In the genomic region with DNA sequence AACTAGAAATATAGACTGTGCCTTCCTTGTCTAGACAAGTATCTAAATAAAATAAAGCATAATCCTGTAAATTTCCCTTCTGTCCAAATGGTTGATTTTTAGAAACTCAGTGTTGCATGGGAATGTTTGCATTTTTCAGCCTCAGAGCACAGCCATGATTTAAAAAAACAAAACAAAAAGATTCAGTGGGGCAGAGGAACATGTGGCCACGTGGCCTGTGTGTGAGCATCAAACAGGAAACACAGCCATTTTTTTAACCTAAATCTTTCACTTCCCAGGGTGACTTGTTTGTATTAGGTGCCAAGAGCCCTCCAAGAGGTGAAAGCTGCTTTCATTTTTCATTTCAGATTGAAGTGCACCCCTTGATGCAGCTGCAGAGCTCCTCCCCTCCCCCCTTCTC, we compare ENCODE assay signal across 16 mouse cellular contexts.
DNase-seq lines count a peak whose midpoint lies in the region; ATAC-seq lines count a peak whose summit lies in the region.
"Had no signal": no experiment of that assay in that cellular context is flagged by ENCODE, and none has a peak within 500 bp of the region (broad histone marks: within the 10 kb centered on the region; RNA-seq: fewer than 3 reads in every experiment).

No protein-coding gene starts in this region.

- peak; percentile 8 for DNase-seq in embryo, embryonic 10 days (ENCODE audit: low spot score)
- DNase-seq in embryo, embryonic 9.5 days (ENCODE audit: extremely low spot score): no peak
- DNase-seq in lung, postnatal 14 days: no peak
- DNase-seq in limb, embryonic 10.5 days (ENCODE audit: low spot score): no peak
- DNase-seq in left cerebral cortex, adult 18-20 months (ENCODE audit: low spot score in 2 of 2): no peak
- no peak for DNase-seq in kidney, postnatal 10 days
- DNase-seq: adrenal gland, adult 2 months; gastrocnemius, postnatal 36 days; kidney, adult 9 months; liver, embryonic 13.5 days; lung, postnatal 10 days; spleen, adult 18-20 months had no signal

- no peaks in the 10 kb centered on the region for H3K36me3 ChIP-seq in lung, embryonic 16.5 days (ENCODE audit: control insufficient read depth, insufficient read depth, low read length)
- no peaks in the 10 kb centered on the region for H3K36me3 ChIP-seq in limb, embryonic 10.5 days
- H3K36me3 ChIP-seq in midbrain, embryonic 16.5 days (ENCODE audit: control insufficient read depth, insufficient read depth, low read length): no peaks in the 10 kb centered on the region
- H3K36me3 ChIP-seq: liver, embryonic 13.5 days; neural tube, embryonic 13.5 days had no signal

- ATAC-seq in lung, embryonic 16.5 days (ENCODE audit: low read depth): 0 out of 2 replicates have a peak, but pooled peaks have one; percentile 51
- no peak for ATAC-seq in midbrain, embryonic 16.5 days
- ATAC-seq: CD4-positive, CD25-positive, alpha-beta regulatory T cell, adult 4 months had no signal

- H3K27me3 ChIP-seq in lung, embryonic 16.5 days (ENCODE audit: control insufficient read depth, insufficient read depth, low read depth, low read length): no peaks in the 10 kb centered on the region
- no peaks in the 10 kb centered on the region for H3K27me3 ChIP-seq in limb, embryonic 10.5 days (ENCODE audit: low read depth, poor library complexity, severe bottlenecking)
- no peaks in the 10 kb centered on the region for H3K27me3 ChIP-seq in midbrain, embryonic 16.5 days (ENCODE audit: control insufficient read depth, insufficient read depth, low read depth, low read length)
- H3K27me3 ChIP-seq: liver, embryonic 13.5 days; neural tube, embryonic 13.5 days had no signal

- peak overlapping the region; percentile 22; the same call in 1 of the 2 replicates for H3K27ac ChIP-seq in lung, embryonic 16.5 days (ENCODE audit: low read length)
- H3K27ac ChIP-seq in limb, embryonic 10.5 days: peak overlapping the region; percentile 71
- H3K27ac ChIP-seq in midbrain, embryonic 16.5 days (ENCODE audit: low read length): no peak overlapping the region
- H3K27ac ChIP-seq: liver, embryonic 13.5 days; neural tube, embryonic 13.5 days had no signal

- H3K4me3 ChIP-seq in lung, embryonic 16.5 days (ENCODE audit: low read length): no peak overlapping the region
- H3K4me3 ChIP-seq in limb, embryonic 10.5 days: no peak overlapping the region
- no peak overlapping the region for H3K4me3 ChIP-seq in midbrain, embryonic 16.5 days (ENCODE audit: low read depth, low read length)
- H3K4me3 ChIP-seq: liver, embryonic 13.5 days; neural tube, embryonic 13.5 days had no signal

- H3K9ac ChIP-seq in lung, embryonic 16.5 days (ENCODE audit: low read length): no peak overlapping the region
- no peak overlapping the region for H3K9ac ChIP-seq in midbrain, embryonic 16.5 days (ENCODE audit: low read depth, low read length)
- H3K9ac ChIP-seq: liver, embryonic 13.5 days; neural tube, embryonic 13.5 days had no signal

- 7% methylated on average over 1 of the region's 1 CpGs for WGBS in lung, embryonic 16.5 days
- 33% methylated on average over 1 of the region's 1 CpGs for WGBS in limb, embryonic 10.5 days
- 30% methylated on average over 1 of the region's 1 CpGs for WGBS in midbrain, embryonic 16.5 days

- no peak overlapping the region for H3K4me2 ChIP-seq in lung, embryonic 16.5 days (ENCODE audit: low read depth, low read length)
- H3K4me2 ChIP-seq in midbrain, embryonic 16.5 days (ENCODE audit: low read length): no peak overlapping the region
- H3K4me2 ChIP-seq: liver, embryonic 13.5 days; neural tube, embryonic 13.5 days had no signal

- peaks cover 5% of the 10 kb centered on the region; the same call in 1 of the 2 replicates for H3K4me1 ChIP-seq in lung, embryonic 16.5 days (replicated peaks; ENCODE audit: control insufficient read depth, insufficient read depth, low read length)
- peaks cover 6% of the 10 kb centered on the region; the same call in 1 of the 2 replicates for H3K4me1 ChIP-seq in limb, embryonic 10.5 days
- no peaks in the 10 kb centered on the region for H3K4me1 ChIP-seq in midbrain, embryonic 16.5 days (ENCODE audit: control insufficient read depth, insufficient read depth, low read length)
- H3K4me1 ChIP-seq: liver, embryonic 13.5 days; neural tube, embryonic 13.5 days had no signal

- no peaks in the 10 kb centered on the region for H3K9me3 ChIP-seq in lung, embryonic 16.5 days (ENCODE audit: control insufficient read depth, low read length)
- no peaks in the 10 kb centered on the region for H3K9me3 ChIP-seq in limb, embryonic 10.5 days (replicated peaks)
- H3K9me3 ChIP-seq in midbrain, embryonic 16.5 days (replicated peaks; ENCODE audit: control insufficient read depth, low read length, poor library complexity, severe bottlenecking): no peaks in the 10 kb centered on the region
- H3K9me3 ChIP-seq: liver, embryonic 13.5 days; neural tube, embryonic 13.5 days had no signal
